Mouse (Mus musculus) heart, embryonic 16.5 days (tissue): Measurements from ENCODE around the gene Msrb2. TPM values are rescaled to one million over a fixed set of nuclear protein-coding genes. Genes with fewer than 3 reads are reported as not detected.

ENCODE experiments used
- ATAC-seq: fragments of 200-750 bp; cut with Nextera tagmentation; replicated peaks from 2 replicates; pipeline ENCODE4 v1.8.0; 2017; ENCODE audit warnings: moderate number of reproducible peaks; ENCODE audit not compliant: insufficient read depth, low FRiP score; ENCODE audit errors: extremely low read depth
- H3K27ac ChIP-seq: fragments of 300-500 bp; sonication (generic); 2 replicates; pipeline ENCODE4 v1.5.1; 2014; ENCODE audit warnings: mild to moderate bottlenecking, low read length, control low read depth, moderate library complexity
- H3K27me3 ChIP-seq: fragments of 300-500 bp; sonication (generic); 2 replicates; pipeline ENCODE4 v1.6.1; 2014; ENCODE audit warnings: low read length, mixed read lengths; ENCODE audit not compliant: control insufficient read depth, insufficient read depth
- H3K36me3 ChIP-seq: fragments of 300-500 bp; sonication (generic); 2 replicates; pipeline ENCODE4 v1.6.1; 2014; ENCODE audit not compliant: control insufficient read depth, insufficient read depth
- H3K4me1 ChIP-seq: fragments of 300-500 bp; sonication (generic); 2 replicates; pipeline ENCODE4 v1.6.1; 2014; ENCODE audit warnings: low read length, mixed read lengths; ENCODE audit not compliant: control insufficient read depth, insufficient read depth
- H3K4me2 ChIP-seq: fragments of 300-500 bp; sonication (generic); 2 replicates; pipeline ENCODE4 v1.6.1; 2014; ENCODE audit warnings: low read depth, mild to moderate bottlenecking, control low read depth, low read length
- H3K4me3 ChIP-seq: fragments of 300-500 bp; sonication (generic); 2 replicates; pipeline ENCODE4 v1.5.1; 2014; ENCODE audit warnings: mild to moderate bottlenecking, control low read depth, low read length
- H3K9ac ChIP-seq: fragments of 300-500 bp; sonication (generic); 2 replicates; pipeline ENCODE4 v1.6.1; 2014; ENCODE audit warnings: low read length, control low read depth
- H3K9me3 ChIP-seq: fragments of 300-500 bp; sonication (generic); replicated peaks from 2 replicates; pipeline ENCODE4 v1.6.1; 2016; ENCODE audit warnings: low read length; ENCODE audit not compliant: control insufficient read depth
- WGBS: fragments of 180-500 bp; shearing (Covaris S2); extraction: QIAGEN DNeasy Blood & Tissue Kit; methylation state at CpG from one replicate; pipeline ENCODE4 v1.1.7; 2014; 5-methylcytosine and 5-hydroxymethylcytosine counted together
- polyA plus RNA-seq: library from polyadenylated mRNA; unstranded; fragments of >200 nt; fragmentation: Nextera tagmentation; extraction: Ambion mirVana; gene quantifications from 2 replicates; pipeline ENCODE4 v1.2.1, GENCODE M21; 2015

Msrb2 gene
- polyA plus RNA-seq, 1 experiment from 2014 or later: 52.1 TPM

- WGBS: 19% methylated on average over 19 of the region's 19 CpGs
- no peaks in the 10 kb centered on the region for H3K36me3 ChIP-seq
- peak overlapping the region; percentile 34 for H3K4me3 ChIP-seq
- ATAC-seq: no peak
- peak overlapping the region; percentile 61 for H3K4me2 ChIP-seq
- no peak overlapping the region for H3K27ac ChIP-seq
- peaks cover 3% of the 10 kb centered on the region for H3K9me3 ChIP-seq
- H3K27me3 ChIP-seq: peaks cover 2% of the 10 kb centered on the region; the same call in 1 of the 2 replicates
- peaks cover 3% of the 10 kb centered on the region; the same call in 1 of the 2 replicates for H3K4me1 ChIP-seq
- H3K9ac ChIP-seq: 0 out of 2 replicates have a peak overlapping the region, but pooled peaks have one; percentile 39
These were observed 43.2 kb downstream of the Msrb2 start for GRCm38 (mm10) chr2:19414222-19414965.

GRCm38 (mm10) chr2:19415063-19415521 lies 43.9 kb downstream of the Msrb2 start:
- Histone ChIP-seq H3K27ac (no peak overlapping the region), H3K4me2 (peak overlapping the region; percentile 61), H3K36me3 (no peaks in the 10 kb centered on the region), H3K9me3 (peaks cover 3% of the 10 kb centered on the region), H3K4me1 (peaks cover 3% of the 10 kb centered on the region; the same call in 1 of the 2 replicates), H3K4me3 (peak overlapping the region; percentile 34), H3K9ac (0 out of 2 replicates have a peak overlapping the region, but pooled peaks have one; percentile 39), H3K27me3 (peaks cover 2% of the 10 kb centered on the region; the same call in 1 of the 2 replicates)
- ATAC-seq: no peak
- 2% methylated on average over 6 of the region's 6 CpGs for WGBS

GRCm38 (mm10) chr2:19416066-19416465 lies 44.8 kb downstream of the Msrb2 start:
- WGBS: 60% methylated on average over 6 of the region's 6 CpGs
- no peak for ATAC-seq
- H3K4me1 ChIP-seq: peaks cover 3% of the 10 kb centered on the region; the same call in 1 of the 2 replicates
- H3K9ac ChIP-seq: no peak overlapping the region
- no peak overlapping the region for H3K27ac ChIP-seq
- H3K36me3 ChIP-seq: no peaks in the 10 kb centered on the region
- peaks cover 2% of the 10 kb centered on the region; the same call in 1 of the 2 replicates for H3K27me3 ChIP-seq
- H3K4me2 ChIP-seq: no peak overlapping the region
- H3K4me3 ChIP-seq: no peak overlapping the region
- peaks cover 3% of the 10 kb centered on the region for H3K9me3 ChIP-seq

GRCm38 (mm10) chr2:19419686-19420345 lies 48.6 kb downstream of the Msrb2 start:
- Histone ChIP-seq H3K27ac (no peak overlapping the region), H3K27me3 (peaks cover 6% of the 10 kb centered on the region), H3K9ac (no peak overlapping the region), H3K36me3 (no peaks in the 10 kb centered on the region), H3K4me2 (no peak overlapping the region), H3K4me3 (no peak overlapping the region), H3K4me1 (peaks cover under 1% of the 10 kb centered on the region; the same call in 1 of the 2 replicates), H3K9me3 (no peaks in the 10 kb centered on the region)
- no peak for ATAC-seq
- WGBS: 56% methylated on average over 1 of the region's 1 CpGs

GRCm38 (mm10) chr2:19422226-19422625 lies 51.0 kb downstream of the Msrb2 start:
- no peak overlapping the region for H3K4me3 ChIP-seq
- H3K4me1 ChIP-seq: no peaks in the 10 kb centered on the region
- H3K27ac ChIP-seq: no peak overlapping the region
- H3K27me3 ChIP-seq: peaks cover 4% of the 10 kb centered on the region
- no peak overlapping the region for H3K4me2 ChIP-seq
- H3K36me3 ChIP-seq: no peaks in the 10 kb centered on the region
- no peak for ATAC-seq
- no peak overlapping the region for H3K9ac ChIP-seq
- no peaks in the 10 kb centered on the region for H3K9me3 ChIP-seq

- no peaks in the 10 kb centered on the region for H3K4me1 ChIP-seq
- no peak overlapping the region for H3K9ac ChIP-seq
- no peak for ATAC-seq
- no peak overlapping the region for H3K4me3 ChIP-seq
- H3K9me3 ChIP-seq: no peaks in the 10 kb centered on the region
- H3K27ac ChIP-seq: no peak overlapping the region
- H3K36me3 ChIP-seq: no peaks in the 10 kb centered on the region
- no peak overlapping the region for H3K4me2 ChIP-seq
- peaks cover 9% of the 10 kb centered on the region for H3K27me3 ChIP-seq
- 74% methylated on average over 6 of the region's 6 CpGs for WGBS
These were observed 51.8 kb downstream of the Msrb2 start for GRCm38 (mm10) chr2:19423086-19423485.

- H3K4me1 ChIP-seq: no peaks in the 10 kb centered on the region
- no peaks in the 10 kb centered on the region for H3K9me3 ChIP-seq
- H3K27ac ChIP-seq: no peak overlapping the region
- H3K4me3 ChIP-seq: no peak overlapping the region
- H3K4me2 ChIP-seq: no peak overlapping the region
- no peaks in the 10 kb centered on the region for H3K36me3 ChIP-seq
- no peak for ATAC-seq
- no peak overlapping the region for H3K9ac ChIP-seq
- peaks cover 57% of the 10 kb centered on the region for H3K27me3 ChIP-seq
- WGBS: 5% methylated on average over 10 of the region's 10 CpGs
These were observed 57.8 kb downstream of the Msrb2 start for GRCm38 (mm10) chr2:19429031-19429430.

GRCm38 (mm10) chr2:19429691-19430690 lies 58.8 kb downstream of the Msrb2 start:
- Histone ChIP-seq H3K27me3 (peaks cover 65% of the 10 kb centered on the region), H3K9me3 (no peaks in the 10 kb centered on the region), H3K36me3 (no peaks in the 10 kb centered on the region), H3K27ac (no peak overlapping the region), H3K9ac (no peak overlapping the region), H3K4me3 (no peak overlapping the region), H3K4me1 (no peaks in the 10 kb centered on the region), H3K4me2 (no peak overlapping the region)
- ATAC-seq: no peak
- 5% methylated on average over 31 of the region's 31 CpGs for WGBS
